Comparison of ENCODE assay signal across 14 mouse cellular contexts in the genomic region with DNA sequence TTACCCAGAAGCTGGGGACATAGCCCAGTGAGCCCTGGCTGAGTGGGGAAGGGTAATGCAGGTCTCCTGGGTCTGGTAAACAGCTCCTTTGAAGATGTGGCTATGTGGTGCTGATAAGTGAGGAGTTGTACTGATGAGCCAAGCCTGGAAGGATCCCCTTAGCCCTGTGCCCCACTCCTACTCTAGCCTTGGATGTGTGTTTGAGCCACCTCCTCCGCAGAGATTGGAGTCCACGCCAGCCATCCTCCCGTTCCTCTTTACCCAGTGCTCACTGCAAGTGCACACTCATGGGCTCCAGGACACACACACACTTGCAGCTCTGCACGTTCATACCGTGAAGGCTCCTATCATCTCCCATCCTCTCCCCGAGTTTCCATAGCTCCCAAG. TPM values are rescaled to one million over a fixed set of nuclear protein-coding genes. Genes with fewer than 3 reads are reported as not detected.
DNase-seq lines count a peak whose midpoint lies in the region; ATAC-seq and TF ChIP-seq lines count a peak whose summit lies in the region.
"Had no signal": no experiment of that assay in that cellular context is flagged by ENCODE, and none has a peak within 500 bp of the region (broad histone marks: within the 10 kb centered on the region; RNA-seq: fewer than 3 reads in every experiment).

No protein-coding gene starts in this region.

- H3K27ac ChIP-seq in heart, embryonic 10.5 days: peak overlapping the region; percentile 29; the same call in 1 of the 2 replicates
- 0 out of 2 replicates have a peak overlapping the region, but pooled peaks have one; percentile 17 for H3K27ac ChIP-seq in neural tube, embryonic 11.5 days (ENCODE audit: low read depth, low read length)
- 0 out of 2 replicates have a peak overlapping the region, but pooled peaks have one; percentile 22 for H3K27ac ChIP-seq in liver, embryonic 16.5 days (ENCODE audit: low read length)
- H3K27ac ChIP-seq in testis, adult 2 months (ENCODE audit: control insufficient read depth, insufficient read depth, low read depth, low read length): peak overlapping the region; percentile 59

- peaks cover 74% of the 10 kb centered on the region for H3K4me1 ChIP-seq in heart, embryonic 10.5 days
- H3K4me1 ChIP-seq in neural tube, embryonic 11.5 days (ENCODE audit: control insufficient read depth, insufficient read depth, low read length): peaks cover 53% of the 10 kb centered on the region
- H3K4me1 ChIP-seq in liver, embryonic 16.5 days (ENCODE audit: control insufficient read depth, low read depth, low read length): peaks cover 68% of the 10 kb centered on the region
- H3K4me1 ChIP-seq in testis, adult 2 months (ENCODE audit: control insufficient read depth, insufficient read depth, low read length): peaks cover 18% of the 10 kb centered on the region

- peaks cover 19% of the 10 kb centered on the region for H3K27me3 ChIP-seq in heart, embryonic 10.5 days (ENCODE audit: insufficient read depth, poor library complexity, severe bottlenecking)
- no peaks in the 10 kb centered on the region for H3K27me3 ChIP-seq in neural tube, embryonic 11.5 days (ENCODE audit: control insufficient read depth, insufficient read depth, low read length)
- no peaks in the 10 kb centered on the region for H3K27me3 ChIP-seq in liver, embryonic 16.5 days (ENCODE audit: control insufficient read depth, insufficient read depth, low read depth, low read length)
- H3K27me3 ChIP-seq in testis, adult 2 months (ENCODE audit: control insufficient read depth, insufficient read depth, low read length): no peaks in the 10 kb centered on the region
- H3K27me3 ChIP-seq: Patski had no signal

- TF ChIP-seq POLR2A in testis, adult 2 months (IDR thresholded peaks at IDR 0.05; ENCODE audit: control insufficient read depth, low read depth, low read length): no peak

- ATAC-seq in neural tube, embryonic 11.5 days (ENCODE audit: insufficient read depth, low FRiP score, low TSS enrichment): no peak
- ATAC-seq in liver, embryonic 16.5 days (ENCODE audit: low read depth): no peak
- ATAC-seq: Patski had no signal

- H3K4me2 ChIP-seq in neural tube, embryonic 11.5 days (ENCODE audit: low read depth): peak overlapping the region; percentile 78
- H3K4me2 ChIP-seq in liver, embryonic 16.5 days (ENCODE audit: low read depth, low read length): no peak overlapping the region

- 72% methylated on average over 6 of the region's 6 CpGs for WGBS in heart, embryonic 10.5 days
- 62% methylated on average over 6 of the region's 6 CpGs for WGBS in neural tube, embryonic 11.5 days
- WGBS in liver, embryonic 16.5 days (ENCODE audit: insufficient replicate concordance): 35% methylated on average over 6 of the region's 6 CpGs

- TF ChIP-seq CTCF in testis, adult 2 months (IDR thresholded peaks at IDR 0.05; ENCODE audit: control insufficient read depth, insufficient read depth, insufficient replicate concordance, low read depth, low read length): no peak

- no peaks in the 10 kb centered on the region for H3K9me3 ChIP-seq in heart, embryonic 10.5 days
- H3K9me3 ChIP-seq in neural tube, embryonic 11.5 days (ENCODE audit: control insufficient read depth, low read length): no peaks in the 10 kb centered on the region
- H3K9me3 ChIP-seq in liver, embryonic 16.5 days (replicated peaks; ENCODE audit: control insufficient read depth, low read length): no peaks in the 10 kb centered on the region

- H3K4me3 ChIP-seq in heart, embryonic 10.5 days: no peak overlapping the region
- peak overlapping the region; percentile 47 for H3K4me3 ChIP-seq in neural tube, embryonic 11.5 days (ENCODE audit: low read depth, low read length)
- no peak overlapping the region for H3K4me3 ChIP-seq in liver, embryonic 16.5 days (ENCODE audit: low read depth, low read length)
- H3K4me3 ChIP-seq in testis, adult 2 months (ENCODE audit: control insufficient read depth, low read depth, low read length): no peak overlapping the region

- H3K9ac ChIP-seq in neural tube, embryonic 11.5 days (ENCODE audit: low read length): peak overlapping the region; percentile 37
- no peak overlapping the region for H3K9ac ChIP-seq in liver, embryonic 16.5 days (ENCODE audit: low read depth, low read length)

- DNase-seq in heart, embryonic 10.5 days (ENCODE audit: low spot score): no peak
- DNase-seq in heart, adult 9 months (ENCODE audit: low spot score in 2 of 2): no peak
- DNase-seq in neural tube, embryonic 11.5 days (ENCODE audit: low spot score): no peak
- DNase-seq in neural tube, embryonic 10.5 days (ENCODE audit: extremely low spot score, low spot score): no peak
- DNase-seq in layer of hippocampus, postnatal 25 days (ENCODE audit: extremely low spot score in 1 of 2, low spot score in 1 of 2): no peak
- DNase-seq in urinary bladder, postnatal 14 days (ENCODE audit: low spot score): no peak
- DNase-seq: gastrocnemius, postnatal 36 days; lung, adult 18-20 months; thymus, adult 2 months had no signal

- no peaks in the 10 kb centered on the region for H3K36me3 ChIP-seq in heart, embryonic 10.5 days
- H3K36me3 ChIP-seq in neural tube, embryonic 11.5 days (ENCODE audit: control insufficient read depth, insufficient read depth, low read length): no peaks in the 10 kb centered on the region
- peaks cover 9% of the 10 kb centered on the region; the same call in 1 of the 2 replicates for H3K36me3 ChIP-seq in liver, embryonic 16.5 days (ENCODE audit: control insufficient read depth, insufficient read depth)
- H3K36me3 ChIP-seq in testis, adult 2 months (ENCODE audit: control insufficient read depth, insufficient read depth, low read length): no peaks in the 10 kb centered on the region

RNA-seq across cellular contexts. Expression of gene Adgrg3, which starts 19.6 kb away (rescaled TPM):
- 3.0 and 3.9 TPM in 2 replicates for polyA plus RNA-seq in heart, embryonic 10.5 days (2016; fragmentation: Nextera tagmentation; extraction: Ambion mirVana)
- 3.5 and 4.1 TPM in 2 replicates for polyA plus RNA-seq in neural tube, embryonic 11.5 days (2014; fragmentation: Nextera tagmentation; extraction: Ambion mirVana)
- polyA plus RNA-seq in liver, embryonic 16.5 days (2015; fragmentation: Nextera tagmentation; extraction: Ambion mirVana): 8.3 and 9.1 TPM in 2 replicates
- polyA plus RNA-seq in testis, adult 2 months (2012; rRNA removed): 0.31 and 0.49 TPM in 2 replicates
- total RNA-seq in layer of hippocampus, postnatal 25 days (2021): under 1 TPM; 0.21 to 0.22 TPM

RNA-seq across cellular contexts. Expression of gene Adgrg1, which starts 23.3 kb away (rescaled TPM):
- polyA plus RNA-seq in heart, embryonic 10.5 days (2016; fragmentation: Nextera tagmentation; extraction: Ambion mirVana): 9.0 and 16.6 TPM in 2 replicates
- polyA plus RNA-seq in neural tube, embryonic 11.5 days (2014; fragmentation: Nextera tagmentation; extraction: Ambion mirVana): 133 and 140 TPM in 2 replicates
- polyA plus RNA-seq in liver, embryonic 16.5 days (2015; fragmentation: Nextera tagmentation; extraction: Ambion mirVana): 45.0 and 50.6 TPM in 2 replicates
- 44.0 and 62.3 TPM in 2 replicates for polyA plus RNA-seq in testis, adult 2 months (2012; rRNA removed)
- total RNA-seq in layer of hippocampus, postnatal 25 days (2021): 100 to 1,000 TPM; 101 to 103 TPM

RNA-seq across cellular contexts. Expression of gene Drc7, which starts 57.1 kb away (rescaled TPM):
- 0.09 TPM in 1 of 2 replicates, not detected in the other for polyA plus RNA-seq in heart, embryonic 10.5 days (2016; fragmentation: Nextera tagmentation; extraction: Ambion mirVana)
- polyA plus RNA-seq in neural tube, embryonic 11.5 days (2014; fragmentation: Nextera tagmentation; extraction: Ambion mirVana): not detected in 2 replicates
- 0.44 and 0.50 TPM in 2 replicates for polyA plus RNA-seq in liver, embryonic 16.5 days (2015; fragmentation: Nextera tagmentation; extraction: Ambion mirVana)
- polyA plus RNA-seq in testis, adult 2 months (2012; rRNA removed): 82.6 and 87.3 TPM in 2 replicates
- 1 to 10 TPM; 1.4 to 1.5 TPM for total RNA-seq in layer of hippocampus, postnatal 25 days (2021)
- total RNA-seq: gastrocnemius, postnatal 36 days had no signal
- polyA plus RNA-seq: embryonic facial prominence, embryonic 11.5 days; large intestine, adult 2 months had no signal

Comparison
In these comparisons a context has a peak if more than half of its experiments do, and no peak if none do; other contexts are left out.
1. RNA of gene Drc7, which starts 57.1 kb away (polyA plus RNA-seq): 82.6 to 87.3 TPM in testis, adult 2 months; 0.44 to 0.50 TPM in liver, embryonic 16.5 days, not detected in neural tube, embryonic 11.5 days and 0.09 TPM in heart, embryonic 10.5 days; every median in the first group is over 10 times any median in the second.
2. Peak in every context shown above with its lines, with median percentiles within 50 percentile points of each other: H3K27ac ChIP-seq.